Mouse (Mus musculus) bone marrow, adult 2 months (tissue): Measurements from ENCODE around the gene Spata33.

ENCODE experiments used
- CTCF ChIP-seq: fragments of 200-500 bp; IDR thresholded peaks from 2 replicates; pipeline ENCODE4 v1.5.1; 2011; ENCODE audit warnings: low read length, control low read depth; ENCODE audit not compliant: control insufficient read depth, insufficient read depth
- POLR2A ChIP-seq: fragments of 200-500 bp; IDR thresholded peaks from 2 replicates; pipeline ENCODE4 v1.6.1; 2011; ENCODE audit warnings: low read depth, mild to moderate bottlenecking, control low read depth, low read length, borderline replicate concordance; ENCODE audit not compliant: control insufficient read depth

DNA sequence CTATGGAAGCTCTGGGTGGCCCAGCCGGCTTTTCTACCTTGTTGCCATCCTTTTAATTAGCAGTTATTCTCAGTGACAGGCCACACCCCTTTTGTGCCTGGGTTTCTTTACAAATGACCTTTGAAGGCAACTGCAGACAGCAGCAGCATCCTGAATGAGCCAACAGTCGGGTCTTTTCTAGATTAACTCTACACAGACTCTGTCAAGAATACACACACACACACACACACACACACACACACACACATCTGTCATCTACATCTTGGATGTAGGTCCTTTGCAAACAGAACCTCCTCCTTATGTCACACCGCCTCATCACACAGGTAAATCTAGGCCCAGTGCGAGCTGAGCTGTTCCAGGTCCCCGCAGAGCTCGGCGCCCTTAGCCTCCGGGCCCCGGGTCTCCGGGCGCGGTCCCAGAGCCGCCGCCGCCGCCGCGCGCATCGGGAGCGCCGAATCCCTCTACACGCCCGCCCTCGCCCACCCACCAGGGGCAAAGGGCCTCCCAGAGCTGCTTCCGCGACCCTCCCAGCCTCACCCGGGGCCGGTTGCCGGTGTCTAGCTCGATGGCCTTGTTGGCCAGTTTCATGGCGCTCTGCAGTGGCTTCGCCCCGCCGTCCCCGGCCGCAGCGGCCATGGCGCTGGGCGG lies 40.9 kb downstream of the Spata33 start:
- TF ChIP-seq CTCF (no peak), POLR2A (no peak)
